Mouse (Mus musculus) embryonic stem cell, embryonic (primary cell): ENCODE measurements at regions not wholly inside any gene's neighbourhood (a gene's known extent, or its start where the extent isn't known, plus 50 kb on each side); places are given as distances from the start of the nearest gene placed in this dataset.

Experiments
- CTCF ChIA-PET, 4 experiments: fragments of 300-600 bp in 2 of 4; fragments of 350-600 bp in 2 of 4; sonication (Branson Sonifier 250); formaldehyde crosslinking; loops; one replicate each; lab custom pipeline; 2022; ENCODE audit warnings: inconsistent platforms in 2 of 4; lab: Charles Lee
- POLR2A ChIA-PET, 4 experiments: fragments of 300-600 bp in 2 of 4; fragments of 350-600 bp in 2 of 4; sonication (Branson Sonifier 250); formaldehyde crosslinking; loops; one replicate each; lab custom pipeline; 2022; ENCODE audit warnings: antibody characterized with exemption in 4 of 4, inconsistent platforms in 1 of 4; lab: Charles Lee

DNA sequence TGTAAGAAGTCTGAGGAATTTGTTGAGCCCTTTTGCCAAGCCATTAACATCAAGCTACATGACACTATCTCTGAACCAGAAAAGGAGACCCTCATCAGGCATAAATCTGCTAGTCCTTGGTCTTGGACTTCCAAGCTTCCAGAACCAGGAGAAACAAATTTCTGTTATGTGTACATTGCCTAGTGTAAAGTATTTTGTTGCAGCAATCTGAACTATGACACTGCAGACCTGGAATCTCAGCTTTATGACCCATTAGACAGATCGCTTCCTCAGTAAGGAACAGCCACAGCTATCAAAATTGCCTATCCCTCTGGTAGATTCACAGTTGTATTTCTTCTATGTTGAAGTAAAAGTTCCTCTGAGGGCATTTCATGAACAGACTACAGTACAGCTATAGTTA, 199.1 kb upstream of the Tmem161b start:
- ChIA-PET POLR2A (no interaction called here), CTCF (no interaction called here)

- CTCF ChIA-PET: no interaction called here
- POLR2A ChIA-PET: no interaction called here
Observed at GRCm38 (mm10) chr13:84023637-84024036, 198.5 kb upstream of the Tmem161b start.

DNA sequence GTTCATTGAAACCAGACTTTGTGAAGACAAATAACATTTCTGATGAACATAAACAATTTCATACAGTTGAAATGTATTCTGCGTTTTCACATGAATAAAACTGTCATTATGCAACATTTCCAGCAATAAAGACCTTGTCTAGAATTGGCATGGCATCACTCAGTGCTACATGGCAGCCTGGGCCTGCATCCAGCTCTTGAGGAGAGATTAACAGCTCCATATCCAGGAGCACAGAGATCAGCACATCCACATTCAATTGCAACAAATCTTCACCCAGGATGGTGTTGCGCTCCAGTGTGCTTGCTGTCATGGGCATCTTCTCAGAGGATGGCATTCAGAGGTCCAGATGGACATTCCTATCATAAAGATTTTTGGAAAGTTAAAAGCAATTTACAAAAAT, 196.7 kb upstream of the Tmem161b start:
- CTCF ChIA-PET: no interaction called here
- POLR2A ChIA-PET: interaction anchor here in 1 of 4 experiments (1.3 kb wide), 1 partner anchor 13 kb away, joined by 3 read pairs; no protein-coding TSS in a partner anchor

- ChIA-PET POLR2A (no interaction called here), CTCF (no interaction called here)
Observed at GRCm38 (mm10) chr13:84047736-84048135, 174.4 kb upstream of the Tmem161b start.

GRCm38 (mm10) chr13:84052221-84052620, 169.9 kb upstream of the Tmem161b start:
- CTCF ChIA-PET: no interaction called here

GRCm38 (mm10) chr13:84054956-84055355, 167.1 kb upstream of the Tmem161b start:
- CTCF ChIA-PET: no interaction called here

More at GRCm38 (mm10) chr13:84052221-84052620, 169.9 kb upstream of the Tmem161b start:
- POLR2A ChIA-PET: no interaction called here

GRCm38 (mm10) chr13:84055576-84055975, 166.5 kb upstream of the Tmem161b start:
- ChIA-PET CTCF (no interaction called here), POLR2A (no interaction called here)

More at GRCm38 (mm10) chr13:84054956-84055355, 167.1 kb upstream of the Tmem161b start:
- POLR2A ChIA-PET: no interaction called here

GRCm38 (mm10) chr13:84056451-84056850, 165.6 kb upstream of the Tmem161b start:
- ChIA-PET CTCF (no interaction called here), POLR2A (no interaction called here)

GRCm38 (mm10) chr13:84056998-84057397, 165.1 kb upstream of the Tmem161b start:
- ChIA-PET POLR2A (no interaction called here), CTCF (no interaction called here)

DNA sequence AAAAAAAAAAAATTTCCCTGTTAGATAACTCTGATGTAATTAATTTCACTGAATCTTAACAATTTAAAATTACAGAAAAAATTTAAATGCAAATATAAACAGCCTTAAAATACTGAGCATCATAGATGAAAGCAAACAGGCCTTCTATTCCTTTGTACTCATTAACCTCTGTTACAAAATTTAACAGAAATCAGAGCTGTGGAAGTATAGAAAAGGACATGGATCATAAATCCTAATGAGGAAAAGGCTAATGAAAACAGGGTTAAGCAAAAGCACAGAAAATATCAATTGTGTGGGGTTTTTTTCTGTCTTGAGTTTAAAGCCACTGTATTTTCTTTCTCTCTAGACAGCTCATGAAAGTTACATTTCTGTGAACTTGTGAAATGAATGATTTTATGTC, 164.6 kb upstream of the Tmem161b start:
- CTCF ChIA-PET: no interaction called here
- POLR2A ChIA-PET: no interaction called here

- CTCF ChIA-PET: no interaction called here
- POLR2A ChIA-PET: no interaction called here
Observed at GRCm38 (mm10) chr13:84058251-84058650, 163.8 kb upstream of the Tmem161b start.

DNA sequence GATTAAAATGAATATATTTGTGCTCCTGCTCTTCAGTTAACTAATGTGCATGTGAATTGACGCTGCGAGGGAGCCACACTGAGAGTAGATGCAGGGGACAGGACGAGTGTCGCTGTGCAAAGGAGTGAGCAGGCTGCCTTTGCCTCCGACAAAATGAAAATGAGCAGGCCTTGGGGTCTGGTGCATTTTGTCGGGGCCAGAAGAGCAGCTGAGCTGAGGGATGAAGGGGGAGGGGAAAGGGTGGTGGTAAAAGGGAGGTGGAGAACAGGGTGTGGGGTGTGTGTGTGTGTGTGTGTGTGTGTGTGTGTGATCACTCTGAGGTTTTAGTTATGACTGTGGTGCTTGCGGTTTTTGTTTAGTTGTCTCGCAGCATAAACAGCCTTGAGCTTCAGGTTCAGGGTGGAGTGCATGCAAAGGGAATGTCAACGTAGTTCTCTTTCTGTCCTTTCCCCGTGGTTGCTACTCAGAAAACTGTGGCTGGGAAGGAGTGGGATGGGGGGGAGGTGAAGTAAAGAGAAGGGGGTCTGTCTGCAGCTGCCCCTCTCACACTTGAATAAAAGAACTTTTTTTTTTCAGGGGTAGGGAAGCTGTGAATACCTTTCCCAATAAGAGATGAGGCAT, 163.0 kb upstream of the Tmem161b start:
- ChIA-PET CTCF (no interaction called here), POLR2A (interaction anchor here in 1 of 4 experiments (0.6 to 1.1 kb wide), 3 partner anchors 16 to 398 kb away, joined by 3 read pairs; no protein-coding TSS in a partner anchor)

DNA sequence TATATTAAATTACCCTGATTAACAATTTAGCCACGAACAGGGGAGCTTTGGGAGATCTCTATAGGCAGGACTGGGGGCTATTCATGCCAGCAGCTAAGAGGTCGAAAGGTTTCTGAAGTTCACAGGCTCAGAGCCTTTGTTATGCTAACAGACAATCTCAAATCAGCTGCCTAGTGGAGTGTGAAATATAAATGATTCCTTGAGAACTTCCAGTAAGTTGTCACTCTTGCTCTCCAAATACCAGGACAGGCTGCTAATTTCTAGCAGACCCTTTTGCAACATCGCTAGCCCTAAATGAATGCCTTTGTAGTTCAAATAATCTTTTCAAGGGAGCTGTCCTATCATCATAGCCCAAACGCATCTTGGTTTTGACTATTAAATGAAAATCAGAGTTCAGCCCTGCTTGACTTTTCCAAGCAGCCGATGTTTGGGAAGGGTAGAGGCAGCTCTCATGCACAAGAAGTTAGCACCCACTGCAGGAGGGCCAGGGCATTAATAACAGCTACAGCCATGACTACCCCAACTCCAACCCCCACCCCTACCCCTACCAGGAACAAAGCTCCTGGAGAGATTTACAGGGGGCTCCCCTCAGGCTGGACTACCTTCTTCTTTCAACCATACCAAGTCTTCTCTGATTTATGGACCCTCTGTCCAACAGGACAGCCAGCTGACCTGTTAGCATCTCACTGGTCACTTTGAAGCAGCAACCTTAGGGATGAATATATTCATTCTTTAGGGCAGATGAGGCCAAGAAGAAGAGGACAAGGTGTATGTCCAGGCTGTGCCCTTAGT, 162.2 kb upstream of the Tmem161b start:
- POLR2A ChIA-PET: interaction anchor here in 1 of 4 experiments (0.8 to 1.1 kb wide), 2 partner anchors 15 to 397 kb away, joined by 3 read pairs; no protein-coding TSS in a partner anchor
- CTCF ChIA-PET: no interaction called here

DNA sequence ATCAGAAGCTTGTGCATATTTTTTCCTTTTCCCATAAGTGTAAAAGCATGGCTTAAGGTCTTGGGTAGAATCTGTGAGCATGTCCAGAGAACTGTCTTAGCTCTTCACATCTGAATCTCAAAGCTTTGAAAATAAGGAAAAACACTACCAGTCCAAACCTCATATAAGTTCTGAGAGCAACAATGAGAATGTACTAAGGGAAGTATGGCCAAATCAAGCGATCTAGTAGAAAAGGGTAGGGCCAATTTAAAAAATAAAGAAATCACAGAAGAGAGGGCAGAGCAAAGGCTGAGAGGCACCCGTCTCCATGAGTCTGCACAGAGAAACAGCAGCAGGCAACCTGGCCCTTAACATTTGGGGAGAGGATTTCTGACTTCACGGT, 161.7 kb upstream of the Tmem161b start:
- ChIA-PET POLR2A (interaction anchor here in 1 of 4 experiments (0.6 kb wide), 1 partner anchor 224 kb away, joined by 3 read pairs; no protein-coding TSS in a partner anchor), CTCF (no interaction called here)

DNA sequence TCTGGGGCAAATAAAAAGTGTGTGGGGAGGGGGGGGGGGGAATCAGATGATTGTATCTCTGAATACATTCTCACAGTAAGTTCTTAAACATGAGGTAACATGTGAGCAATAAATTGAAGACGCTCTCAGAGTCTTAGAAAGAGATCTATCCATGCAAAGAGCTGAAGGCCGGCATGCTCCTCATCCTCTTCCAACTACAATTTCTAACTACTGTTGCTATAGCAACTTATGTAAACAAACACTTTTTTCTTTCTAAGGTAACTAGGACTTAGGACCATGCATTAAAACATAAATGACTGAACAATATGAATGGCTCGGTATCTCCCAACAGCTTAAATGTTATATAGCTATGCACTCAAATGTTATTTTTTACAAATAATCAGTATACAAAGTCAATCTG, 161.2 kb upstream of the Tmem161b start:
- ChIA-PET POLR2A (interaction anchor here in 2 of 4 experiments (0.6 kb wide), 2 partner anchors 25 to 224 kb away, joined by 3 read pairs; no protein-coding TSS in a partner anchor), CTCF (no interaction called here)

DNA sequence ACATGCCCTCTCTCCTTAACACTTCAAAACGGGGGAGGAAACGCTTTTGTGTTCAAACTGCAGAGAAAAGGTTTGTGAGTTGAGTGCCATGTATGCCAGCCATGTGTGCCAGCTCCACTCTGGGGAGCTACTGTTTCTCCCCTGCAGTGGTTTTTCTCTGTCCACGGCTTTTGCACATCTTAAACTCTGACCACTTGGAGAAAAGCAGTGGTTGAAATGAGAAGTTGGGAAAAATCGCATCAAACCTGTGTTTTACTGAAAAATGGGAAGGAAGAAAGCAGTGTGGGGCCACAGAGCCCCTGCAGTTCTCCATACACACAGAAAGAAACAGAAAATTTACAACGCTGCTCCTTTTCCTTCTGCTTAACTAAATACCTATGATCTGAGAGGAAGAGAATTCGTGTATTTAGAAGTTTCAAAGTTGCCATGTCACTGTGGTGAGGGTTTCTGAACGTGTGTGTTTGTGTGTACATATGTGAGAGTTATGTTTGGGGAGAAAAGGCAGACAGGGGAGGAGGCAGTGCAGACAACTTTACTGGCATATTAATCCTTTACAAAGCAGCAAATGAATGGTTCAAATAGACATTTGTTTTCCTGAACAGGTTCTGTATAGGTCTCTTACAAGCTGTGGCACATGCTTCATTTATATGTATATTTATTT, 160.1 kb upstream of the Tmem161b start:
- ChIA-PET POLR2A (no interaction called here), CTCF (no interaction called here)

- POLR2A ChIA-PET: interaction anchor here in 1 of 4 experiments (0.9 kb wide), 1 partner anchor 11 kb away, joined by 4 read pairs; no protein-coding TSS in a partner anchor
- CTCF ChIA-PET: no interaction called here
Observed at GRCm38 (mm10) chr13:84062616-84063015, 159.5 kb upstream of the Tmem161b start.

- POLR2A ChIA-PET: interaction anchor here in 1 of 4 experiments (0.9 kb wide), 1 partner anchor 10 kb away, joined by 4 read pairs; no protein-coding TSS in a partner anchor
- CTCF ChIA-PET: no interaction called here
Observed at GRCm38 (mm10) chr13:84063406-84063805, 158.7 kb upstream of the Tmem161b start.

DNA sequence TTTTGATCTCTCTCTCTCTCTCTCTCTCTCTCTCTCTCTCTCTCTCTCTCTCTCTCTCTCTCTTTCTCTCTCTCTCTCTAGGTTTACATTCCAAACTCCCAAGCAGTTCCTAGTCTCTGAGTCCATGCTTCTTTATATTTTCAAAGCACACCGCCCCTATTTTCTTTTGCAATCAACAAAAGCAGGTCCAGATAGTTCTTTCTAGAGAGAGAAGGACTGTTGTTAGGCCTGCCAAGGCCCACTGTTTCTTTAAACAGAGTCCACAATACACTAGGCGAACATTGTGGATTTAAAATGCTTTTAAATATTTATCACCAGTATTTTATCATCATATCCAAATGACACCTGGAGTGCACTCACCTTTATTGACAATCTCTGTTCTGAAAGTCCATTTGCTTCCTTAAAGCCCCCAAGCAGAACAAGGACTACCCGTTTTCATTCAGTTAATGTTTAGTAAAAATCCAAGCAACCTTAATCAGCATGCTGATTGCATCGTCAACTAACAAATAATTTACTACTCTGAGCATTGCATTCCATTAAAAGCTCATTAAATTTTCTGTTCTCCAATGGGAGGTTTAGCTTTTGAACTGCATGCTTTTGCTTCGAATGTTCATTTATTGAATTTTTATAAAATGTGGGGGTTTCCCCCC, 157.7 kb upstream of the Tmem161b start:
- POLR2A ChIA-PET: no interaction called here
- CTCF ChIA-PET: no interaction called here
